Mouse (Mus musculus): ENCODE results near the gene Spg7. TPM values are rescaled to one million over a fixed set of nuclear protein-coding genes. Genes with fewer than 3 reads are reported as not detected.

Spg7 gene
- 78.2 and 103 TPM in 2 replicates for polyA plus RNA-seq (2012; rRNA removed; ENCODE audit: low replicate concordance)

GRCm38 (mm10) chr8:123062721-123063120, at the start of gene Spg7:
Gene Spg7 (plus strand): TSS chr8:123062942.

GRCm38 (mm10) chr8:123042158-123042973, 20.4 kb upstream of the Spg7 start, which contains the start of gene Ankrd11:
Gene Ankrd11 (minus strand): TSS chr8:123042277.

DNA sequence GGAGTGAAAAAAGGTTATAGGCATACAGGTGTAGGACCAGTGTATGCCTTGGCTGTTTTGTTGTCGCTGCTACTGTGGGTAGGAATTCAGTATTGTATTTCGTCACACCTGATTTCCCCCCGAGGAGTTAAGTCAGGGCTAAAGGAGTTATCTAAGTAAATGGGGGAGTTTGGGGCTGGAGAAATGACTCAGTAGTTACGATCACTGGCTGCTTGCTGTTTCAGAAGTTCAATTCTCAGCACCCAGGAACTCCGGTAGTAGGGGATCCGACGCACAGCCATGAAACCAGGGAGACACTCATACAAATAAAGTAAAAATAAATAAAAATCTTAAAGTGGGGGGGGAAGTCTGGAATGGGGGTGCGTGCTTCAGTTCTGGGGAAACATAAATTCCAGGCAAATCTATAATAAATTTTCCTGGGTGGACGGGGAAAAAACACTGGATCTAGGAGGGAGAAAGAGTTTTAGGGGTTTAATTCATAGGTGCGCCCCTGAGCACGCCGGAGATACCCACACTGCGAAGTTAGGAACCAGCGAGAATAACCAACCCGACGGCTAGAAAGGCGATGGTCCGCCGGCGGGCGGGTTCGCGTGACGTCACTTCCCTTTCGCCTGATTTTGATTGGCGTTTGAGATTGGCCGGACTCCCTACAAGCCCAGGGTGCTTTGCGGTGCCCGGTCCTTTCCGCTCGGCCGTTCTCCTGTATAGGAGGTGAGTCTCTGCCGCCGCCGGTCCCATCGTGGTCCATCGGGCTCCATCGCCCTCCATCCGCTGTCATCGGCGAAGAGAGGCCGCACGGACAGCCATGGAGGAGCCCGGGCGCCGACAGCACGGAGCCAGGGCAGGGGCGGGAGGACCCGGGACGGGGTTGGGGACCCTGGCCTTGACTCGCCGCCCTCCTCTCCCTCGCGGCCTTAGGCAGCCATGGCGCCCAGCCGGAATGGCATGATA, 39.3 kb downstream of the Spg7 start, which contains the start of gene Rpl13:
Gene Rpl13 (plus strand): TSS at position 616 of the 951 bp plus-strand sequence.

GRCm38 (mm10) chr8:123117127-123117731, 54.5 kb downstream of the Spg7 start, which contains the start of gene Cpne7:
Gene Cpne7 (plus strand): TSS chr8:123117374.

Other genes starting within 250 kb of the Spg7 start
- gene Cdh15, start 215.0 kb upstream of the Spg7 start, polyA plus RNA-seq (2012; rRNA removed; ENCODE audit: low replicate concordance): 0.03 and 0.19 TPM in 2 replicates
- gene Ankrd11, start 20.7 kb upstream of the Spg7 start, polyA plus RNA-seq (2012; rRNA removed; ENCODE audit: low replicate concordance): 45.0 and 70.2 TPM in 2 replicates
- 900 and 3,044 TPM in 2 replicates for gene Rpl13, start 39.4 kb downstream of the Spg7 start, polyA plus RNA-seq (2012; rRNA removed; ENCODE audit: low replicate concordance)
- gene Cpne7, start 54.4 kb downstream of the Spg7 start, polyA plus RNA-seq (2012; rRNA removed; ENCODE audit: low replicate concordance): 3.5 and 7.6 TPM in 2 replicates
- 18.3 and 25.6 TPM in 2 replicates for gene Sult5a1, start 95.4 kb downstream of the Spg7 start, polyA plus RNA-seq (2012; rRNA removed; ENCODE audit: low replicate concordance)
- gene Dpep1, start 123.3 kb downstream of the Spg7 start, polyA plus RNA-seq (2012; rRNA removed; ENCODE audit: low replicate concordance): 46.8 and 160 TPM in 2 replicates
- 122 and 130 TPM in 2 replicates for gene Chmp1a, start 149.8 kb downstream of the Spg7 start, polyA plus RNA-seq (2012; rRNA removed; ENCODE audit: low replicate concordance)
- gene Spata33, start 149.9 kb downstream of the Spg7 start, polyA plus RNA-seq (2012; rRNA removed; ENCODE audit: low replicate concordance): 2.5 and 3.2 TPM in 2 replicates
- 67.9 and 79.8 TPM in 2 replicates for gene Cdk10, start 161.9 kb downstream of the Spg7 start, polyA plus RNA-seq (2012; rRNA removed; ENCODE audit: low replicate concordance)
- 5.7 and 12.5 TPM in 2 replicates for gene Spata2l, start 173.3 kb downstream of the Spg7 start, polyA plus RNA-seq (2012; rRNA removed; ENCODE audit: low replicate concordance)
- gene Zfp276, start 191.3 kb downstream of the Spg7 start, polyA plus RNA-seq (2012; rRNA removed; ENCODE audit: low replicate concordance): 29.0 and 39.9 TPM in 2 replicates
- gene Vps9d1, start 191.4 kb downstream of the Spg7 start, polyA plus RNA-seq (2012; rRNA removed; ENCODE audit: low replicate concordance): 50.6 and 80.0 TPM in 2 replicates

Measured in subcutaneous adipose tissue, adult 2 months (tissue).